Comparison of ENCODE assay signal across 8 mouse cellular contexts in the genomic region with DNA sequence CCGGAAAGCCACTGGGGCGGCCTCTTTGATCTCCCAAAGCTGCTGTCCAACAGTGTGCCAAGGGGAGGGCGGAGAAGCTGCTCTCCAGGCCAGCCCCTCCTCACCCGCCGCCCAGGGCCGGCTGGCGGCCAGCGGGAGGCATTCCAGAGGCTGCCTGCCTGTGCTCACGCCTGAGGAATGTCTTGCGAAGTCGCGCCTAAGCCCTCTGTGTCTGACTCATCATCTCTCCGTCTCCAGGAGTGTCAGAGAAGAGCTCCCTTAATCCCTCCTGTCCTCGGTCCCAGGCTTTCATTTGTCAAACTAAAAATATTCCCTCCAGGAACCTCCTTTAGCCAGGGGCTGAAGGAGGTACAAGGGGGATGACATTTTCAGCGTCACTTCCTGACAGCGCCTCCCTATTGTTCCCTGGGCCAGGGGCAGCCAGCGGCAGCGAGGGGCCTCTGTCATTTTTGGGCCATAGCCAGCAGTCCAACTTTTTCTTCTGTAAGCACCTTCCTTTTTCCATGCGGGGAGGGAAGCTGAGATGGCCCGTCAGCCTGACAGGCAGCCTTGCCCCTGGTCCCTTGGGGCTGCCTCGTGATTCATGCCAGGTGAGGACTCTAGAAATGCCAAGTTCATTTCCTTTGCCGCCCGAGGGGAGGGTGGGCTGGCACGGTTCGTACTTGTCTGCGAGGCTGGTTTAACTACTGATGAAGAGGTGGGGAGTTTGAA.
DNase-seq lines count a peak whose midpoint lies in the region; ATAC-seq lines count a peak whose summit lies in the region.

No protein-coding gene starts in this region.

- H3K4me1 ChIP-seq in embryonic facial prominence, embryonic 13.5 days, result peaks cover 26% of the 10 kb centered on the region
- peaks cover 12% of the 10 kb centered on the region for H3K4me1 ChIP-seq in intestine, embryonic 16.5 days (ENCODE audit: control insufficient read depth, insufficient read depth, low read length)
- peaks cover 18% of the 10 kb centered on the region for H3K4me1 ChIP-seq in midbrain, embryonic 13.5 days (replicated peaks)

- no peaks in the 10 kb centered on the region for H3K27me3 ChIP-seq in embryonic facial prominence, embryonic 13.5 days
- no peaks in the 10 kb centered on the region for H3K27me3 ChIP-seq in intestine, embryonic 16.5 days (replicated peaks; ENCODE audit: control insufficient read depth, insufficient read depth, low read length)
- H3K27me3 ChIP-seq in midbrain, embryonic 13.5 days, result no peaks in the 10 kb centered on the region

- 2% methylated on average over 26 of the region's 26 CpGs for WGBS in embryonic facial prominence, embryonic 13.5 days
- WGBS in intestine, embryonic 16.5 days, result 8% methylated on average over 26 of the region's 26 CpGs
- 11% methylated on average over 26 of the region's 26 CpGs for WGBS in midbrain, embryonic 13.5 days

- peak overlapping the region; percentile 0; the same call in 1 of the 2 replicates for H3K4me3 ChIP-seq in embryonic facial prominence, embryonic 13.5 days
- H3K4me3 ChIP-seq in intestine, embryonic 16.5 days (ENCODE audit: low read length), result peak overlapping the region; percentile 19; the same call in 1 of the 2 replicates
- peak overlapping the region; percentile 18 for H3K4me3 ChIP-seq in midbrain, embryonic 13.5 days (replicated peaks)

- no peak overlapping the region for H3K9ac ChIP-seq in embryonic facial prominence, embryonic 13.5 days
- H3K9ac ChIP-seq in intestine, embryonic 16.5 days (ENCODE audit: low read depth, low read length), result 0 out of 2 replicates have a peak overlapping the region, but pooled peaks have one; percentile 21
- no peak overlapping the region for H3K9ac ChIP-seq in midbrain, embryonic 13.5 days (replicated peaks)

- H3K4me2 ChIP-seq in embryonic facial prominence, embryonic 13.5 days, result peak overlapping the region; percentile 50
- H3K4me2 ChIP-seq in intestine, embryonic 16.5 days (ENCODE audit: low read depth, low read length), result peak overlapping the region; percentile 45
- peak overlapping the region; percentile 40 for H3K4me2 ChIP-seq in midbrain, embryonic 13.5 days (replicated peaks)

- H3K9me3 ChIP-seq in embryonic facial prominence, embryonic 13.5 days, result no peaks in the 10 kb centered on the region
- no peaks in the 10 kb centered on the region for H3K9me3 ChIP-seq in intestine, embryonic 16.5 days (ENCODE audit: control insufficient read depth, low read length)
- H3K9me3 ChIP-seq in midbrain, embryonic 13.5 days, result no peaks in the 10 kb centered on the region

- DNase-seq in adrenal gland, postnatal 25 days, result peak; percentile 77
- peak; percentile 97 for DNase-seq in heart, adult 11 months
- DNase-seq in left cerebral cortex, postnatal 36 days (ENCODE audit: low spot score in 2 of 2), result peak; percentile 40 to 60
- peak; percentile 23 for DNase-seq in telencephalon, adult 2 months (ENCODE audit: low read depth, low spot score)

- peak; percentile 56; the same call in 1 of the 2 replicates for ATAC-seq in embryonic facial prominence, embryonic 13.5 days (ENCODE audit: insufficient number of reproducible peaks, insufficient read depth, low FRiP score, low TSS enrichment, low read depth)
- ATAC-seq in intestine, embryonic 16.5 days, result peak; percentile 94
- ATAC-seq in midbrain, embryonic 13.5 days, result peak; percentile 89
- ATAC-seq in inflammation-experienced regulatory T-cells, adult 6 months, result no peak

- intact Hi-C loops in left cerebral cortex, postnatal 36 days (cut with DNase I), result no loop called here

- H3K36me3 ChIP-seq in embryonic facial prominence, embryonic 13.5 days, result no peaks in the 10 kb centered on the region
- no peaks in the 10 kb centered on the region for H3K36me3 ChIP-seq in intestine, embryonic 16.5 days (ENCODE audit: control insufficient read depth, insufficient read depth, low read length)
- H3K36me3 ChIP-seq in midbrain, embryonic 13.5 days, result no peaks in the 10 kb centered on the region

- peak overlapping the region; percentile 70 for H3K27ac ChIP-seq in embryonic facial prominence, embryonic 13.5 days
- H3K27ac ChIP-seq in intestine, embryonic 16.5 days (ENCODE audit: low read length), result peak overlapping the region; percentile 70
- no peak overlapping the region for H3K27ac ChIP-seq in midbrain, embryonic 13.5 days

Comparison
In these comparisons a context has a peak if more than half of its experiments do, and no peak if none do; other contexts are left out.
1. DNase-seq: peak in every context shown above with its lines; median percentile 97 in heart, adult 11 months; 77 in adrenal gland, postnatal 25 days; 50 in left cerebral cortex, postnatal 36 days; 23 in telencephalon, adult 2 months.